Mouse (Mus musculus): ENCODE measurements around the gene Psg17.
A peak's percentile ranks its signal among the peaks of the same experiment; 100 is the strongest.
"Not testable (repeated sequence)": the region's sequence is repeated elsewhere in the genome, so short reads cannot be mapped to it uniquely, and the experiment has no call there.

The Psg17 gene

GRCm38 (mm10) chr7:18821507-18821906, at the start of gene Psg17:
Gene Psg17 (minus strand): TSS chr7:18821607.
- no peak for DNase-seq (ENCODE audit: extremely low read depth, low read depth)

- not testable (repeated sequence) for DNase-seq (ENCODE audit: extremely low read depth, low read depth)
These were observed 49.6 kb upstream of the Psg17 start, which contains the start of gene Pglyrp1 for GRCm38 (mm10) chr7:18871031-18871430. Gene Pglyrp1 (plus strand): TSS chr7:18871331.

DNA sequence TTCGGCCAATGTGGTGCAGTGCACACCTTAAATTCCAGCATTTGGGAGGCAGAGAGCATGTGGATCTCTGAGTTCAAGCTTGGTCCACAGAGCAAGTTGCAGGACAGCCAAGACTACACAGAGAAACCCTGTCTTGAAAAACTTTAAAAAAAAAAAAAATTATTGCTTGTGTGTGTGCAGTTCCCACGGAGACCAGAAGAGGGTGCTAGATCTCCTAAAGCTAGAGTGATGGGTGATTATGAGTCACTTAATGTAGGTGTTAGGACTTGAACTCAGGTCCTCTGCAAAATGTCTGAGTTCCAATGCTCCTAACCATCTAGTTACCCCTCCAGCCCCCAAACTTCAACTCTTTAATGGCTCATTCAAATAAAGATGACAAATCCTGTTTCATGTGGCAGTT, 47.1 kb upstream of the Psg17 start:
- no peak for DNase-seq (ENCODE audit: extremely low read depth, low read depth)

- no peak for DNase-seq (ENCODE audit: extremely low read depth, low read depth)
These were observed 41.4 kb upstream of the Psg17 start for GRCm38 (mm10) chr7:18862801-18863200.

DNA sequence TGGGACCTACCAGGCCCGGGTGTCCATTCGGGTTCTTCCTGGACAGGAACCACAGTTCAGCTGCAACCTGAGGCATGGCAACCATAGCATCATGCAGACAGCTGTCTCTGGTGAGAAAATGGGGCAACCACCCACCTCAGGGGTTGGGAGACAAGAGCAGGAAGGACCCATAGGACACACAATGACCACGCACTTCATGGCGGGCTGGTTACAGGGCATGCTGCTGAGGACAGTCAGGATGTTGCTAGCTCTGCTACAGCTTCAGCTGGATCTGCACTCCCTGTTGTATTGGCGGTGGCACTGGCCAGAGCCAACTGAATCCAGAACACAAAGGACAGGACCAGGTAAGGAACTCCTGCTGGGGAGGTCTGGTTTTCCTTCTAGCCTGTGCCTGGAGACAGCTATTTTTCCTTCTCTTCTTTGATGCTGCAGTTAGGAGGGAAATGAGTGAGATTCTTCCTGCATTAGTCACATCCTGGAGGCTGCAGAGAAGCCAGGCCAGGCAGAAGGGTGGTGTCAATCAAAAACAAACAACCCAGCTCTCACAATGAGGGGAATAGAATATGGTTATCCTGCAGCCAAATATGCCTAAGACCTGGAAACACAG, 37.0 kb upstream of the Psg17 start:
- no peak for DNase-seq (ENCODE audit: extremely low read depth, low read depth)

GRCm38 (mm10) chr7:18848395-18848794, 27.0 kb upstream of the Psg17 start:
- no peak for DNase-seq (ENCODE audit: extremely low read depth, low read depth)

DNA sequence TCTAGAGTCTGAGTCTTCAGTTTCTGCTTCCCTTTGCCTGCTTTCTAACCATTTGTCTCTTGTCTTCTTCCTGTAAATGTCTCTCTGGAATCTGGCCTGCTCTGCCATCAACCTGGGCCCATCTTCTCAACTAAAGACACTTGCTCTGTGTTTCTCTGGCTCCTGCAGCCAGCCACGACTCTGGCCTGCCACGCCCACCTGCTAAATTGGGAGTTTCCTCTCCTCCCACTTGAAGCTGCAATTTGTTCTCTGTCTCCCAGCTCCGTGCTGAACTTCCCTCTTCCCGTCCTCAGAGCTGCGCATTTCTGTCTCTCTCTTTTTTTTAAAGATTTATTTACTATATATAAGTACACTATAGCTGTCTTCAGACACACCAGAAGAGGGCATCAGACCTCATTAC, 23.4 kb upstream of the Psg17 start:
- no peak for DNase-seq (ENCODE audit: extremely low read depth, low read depth)

- no peak for DNase-seq (ENCODE audit: extremely low read depth, low read depth)
These were observed 19.8 kb upstream of the Psg17 start for GRCm38 (mm10) chr7:18841174-18841567.

- DNase-seq (ENCODE audit: extremely low read depth, low read depth) = no peak
These were observed 19.2 kb upstream of the Psg17 start for GRCm38 (mm10) chr7:18840386-18841173.

DNA sequence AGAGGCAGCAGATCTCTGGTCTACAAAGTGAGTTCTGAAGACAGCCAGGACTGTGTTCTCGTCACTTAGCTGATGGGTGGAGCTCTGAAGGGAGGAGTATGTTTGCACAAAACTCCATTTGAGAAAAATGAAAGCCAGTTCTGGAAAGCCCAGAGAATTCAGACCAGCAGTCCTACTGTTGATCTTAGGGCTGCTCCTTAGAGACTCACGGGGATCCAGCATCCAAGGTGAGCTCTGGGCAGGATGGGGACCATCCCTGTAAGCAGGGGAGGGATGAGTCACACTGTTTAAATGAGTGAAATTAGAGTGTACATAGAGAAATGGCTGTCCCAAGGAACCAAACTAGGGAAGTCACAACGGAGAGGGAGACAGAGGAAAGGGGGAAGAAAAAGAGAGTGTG, 18.5 kb upstream of the Psg17 start, which contains the start of gene Mill2:
Mill2 (plus strand) TSS at position 102 of the 400 bp plus-strand sequence.
- no peak for DNase-seq (ENCODE audit: extremely low read depth, low read depth)

DNA sequence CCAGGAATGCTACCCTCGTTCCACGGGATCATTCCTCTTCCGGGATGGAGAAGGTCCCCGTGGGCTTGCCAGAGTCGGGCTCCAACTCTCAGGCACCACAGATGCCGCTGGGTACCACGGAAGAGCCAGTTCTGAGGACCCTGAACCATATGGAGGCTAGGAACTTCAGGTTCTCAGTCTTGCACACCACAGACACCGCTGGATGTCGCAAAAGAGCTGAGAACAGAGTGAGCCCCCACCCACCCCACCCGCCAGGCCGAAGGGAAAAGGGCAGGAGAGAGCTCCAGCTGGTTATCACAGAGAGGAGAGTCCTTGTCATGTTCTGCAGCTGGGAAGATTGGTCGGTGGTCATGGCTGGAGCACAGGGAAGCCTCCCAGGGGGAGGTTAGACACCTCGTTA, 10.9 kb upstream of the Psg17 start:
- no peak for DNase-seq (ENCODE audit: extremely low read depth, low read depth)

DNA sequence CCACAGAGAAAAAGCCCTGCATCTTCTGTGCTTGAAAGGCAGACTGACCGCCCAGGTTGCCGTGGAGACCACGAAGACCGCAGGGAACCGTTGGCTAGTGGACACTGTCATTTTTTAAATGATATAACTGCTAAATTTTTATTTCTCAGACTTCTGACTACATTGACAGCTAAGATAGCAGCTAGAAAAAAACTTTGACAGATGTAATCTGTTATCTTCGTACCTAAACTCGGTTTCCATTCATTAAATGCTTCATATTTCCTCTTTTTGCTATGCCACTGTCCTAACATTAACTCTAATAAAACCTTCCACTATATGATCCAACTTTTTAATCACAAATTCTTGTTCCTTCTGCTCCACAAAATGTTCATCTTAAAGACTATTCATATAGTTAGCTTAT, 8.1 kb upstream of the Psg17 start:
- no peak for DNase-seq (ENCODE audit: extremely low read depth, low read depth)

DNA sequence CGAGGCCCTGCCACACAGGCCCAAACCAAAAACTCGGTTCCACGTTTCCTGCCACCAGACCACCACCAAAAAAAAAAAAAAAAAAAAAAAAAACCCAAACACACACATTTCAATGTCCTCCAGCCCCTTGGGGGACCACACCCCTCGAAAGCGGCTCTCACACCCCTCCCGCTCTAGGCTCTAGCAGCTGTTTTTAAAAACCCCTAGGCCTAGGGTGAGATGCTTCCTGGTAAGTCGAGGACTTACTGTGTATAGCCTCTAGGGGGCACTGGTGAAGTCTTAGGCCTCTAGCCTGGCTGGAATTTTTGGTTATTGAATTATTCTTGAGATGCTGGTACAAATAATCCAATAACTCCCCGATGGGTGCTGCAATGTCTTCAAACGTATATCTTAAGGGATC, 7.2 kb upstream of the Psg17 start:
- peak; percentile 4 for DNase-seq (ENCODE audit: extremely low read depth, low read depth)

GRCm38 (mm10) chr7:18827792-18828546, 6.6 kb upstream of the Psg17 start:
- DNase-seq (ENCODE audit: extremely low read depth, low read depth) = no peak

- DNase-seq (ENCODE audit: extremely low read depth, low read depth) = no peak
These were observed 3.1 kb downstream of the Psg17 start for GRCm38 (mm10) chr7:18818301-18818700.

GRCm38 (mm10) chr7:18803526-18803925, 17.9 kb downstream of the Psg17 start:
- DNase-seq (ENCODE audit: extremely low read depth, low read depth) = no peak

- peak; percentile 1 for DNase-seq (ENCODE audit: extremely low read depth, low read depth)
These were observed 22.3 kb downstream of the Psg17 start for GRCm38 (mm10) chr7:18799129-18799528.

DNA sequence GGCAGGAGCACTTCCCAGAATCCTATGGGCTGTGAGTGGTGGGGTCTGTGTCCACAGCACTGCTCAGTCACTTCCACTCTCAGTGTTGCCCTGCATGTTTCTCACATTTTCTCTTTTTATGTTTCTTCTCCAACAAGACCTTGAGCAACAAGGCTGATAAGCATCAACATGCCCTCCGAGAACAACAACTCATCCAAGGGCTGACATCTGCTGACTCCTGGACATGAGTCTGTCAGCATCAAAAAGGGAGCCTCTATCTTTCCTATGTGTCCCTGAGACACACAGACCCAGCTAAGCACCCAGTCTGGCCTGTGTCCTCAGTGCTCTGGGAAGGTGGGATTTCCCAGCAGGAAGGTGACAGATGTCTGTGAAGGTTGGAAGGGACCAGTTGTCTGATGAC, 23.0 kb downstream of the Psg17 start, which contains the start of gene Psg19:
Psg19 (minus strand) TSS at position 101 of the 400 bp plus-strand sequence.
- DNase-seq (ENCODE audit: extremely low read depth, low read depth) = no peak

DNA sequence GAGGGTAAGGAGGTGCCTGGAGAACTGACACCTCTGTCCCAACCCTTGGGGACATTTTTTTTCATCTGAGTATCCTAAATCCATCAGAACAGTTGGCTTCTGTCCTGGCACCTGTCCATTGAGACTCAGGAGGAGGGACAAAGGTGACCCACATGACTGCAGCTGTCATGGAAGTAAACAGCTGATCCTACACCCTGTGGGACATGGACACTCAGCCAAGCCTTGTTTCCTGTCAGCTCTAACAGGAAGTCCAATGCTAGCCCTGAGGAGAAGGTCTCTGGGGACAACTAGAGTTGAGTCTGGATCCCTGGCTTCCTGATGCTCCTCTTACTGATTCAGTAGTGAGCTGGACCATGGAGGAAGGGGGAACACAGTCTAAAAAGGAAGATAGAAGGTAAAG, 30.7 kb downstream of the Psg17 start:
- not testable (repeated sequence) for DNase-seq (ENCODE audit: extremely low read depth, low read depth)

DNA sequence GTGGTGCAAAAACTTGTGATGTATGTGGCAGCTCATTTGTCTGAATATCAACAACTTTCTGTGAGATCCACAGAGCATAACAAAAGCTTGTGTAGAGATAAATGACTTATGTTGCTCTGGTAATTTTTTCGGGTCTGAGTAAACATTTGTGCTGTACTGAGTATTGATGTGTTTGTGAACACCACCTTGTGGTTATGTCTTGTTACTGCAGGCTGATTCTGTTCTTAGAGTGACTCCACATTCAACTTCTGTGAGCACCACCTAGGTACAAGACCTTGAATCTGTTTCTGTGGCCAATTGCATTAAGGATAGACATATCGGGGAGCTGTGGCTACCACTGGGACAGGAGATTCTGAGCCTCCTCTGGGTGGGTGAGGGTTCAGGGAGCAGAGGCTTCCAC, 40.1 kb downstream of the Psg17 start:
- DNase-seq (ENCODE audit: extremely low read depth, low read depth) = peak; percentile 41

DNA sequence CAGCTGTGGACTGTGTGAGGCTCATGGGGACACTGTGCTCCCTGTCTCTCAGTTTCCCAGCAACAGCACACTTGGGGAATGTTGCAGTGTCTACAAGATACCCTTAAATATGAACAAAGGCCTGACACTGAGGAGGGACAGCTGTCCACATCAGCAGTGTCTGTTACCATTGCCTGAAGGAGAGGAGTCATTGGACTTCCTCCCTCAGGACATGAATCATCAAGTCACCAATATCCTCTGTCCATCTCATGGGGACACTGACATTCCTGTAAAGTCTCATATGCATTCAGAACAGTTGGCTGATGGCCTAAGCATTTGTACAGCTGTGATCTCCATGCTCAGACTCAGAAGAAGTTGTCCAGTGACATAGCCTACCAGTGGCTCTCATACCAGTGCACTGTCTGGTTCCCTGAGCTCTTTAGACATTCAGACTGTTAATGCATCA, 42.0 kb downstream of the Psg17 start:
- no peak for DNase-seq (ENCODE audit: extremely low read depth, low read depth)
